Mouse (Mus musculus): Measurements from ENCODE around the gene Rangrf. TPM values are rescaled to one million over a fixed set of nuclear protein-coding genes. Genes with fewer than 3 reads are reported as not detected.

Rangrf gene
- total and polyA plus RNA-seq, 2 experiments from 2014 or later: 21.7 to 23.7 TPM

DNA sequence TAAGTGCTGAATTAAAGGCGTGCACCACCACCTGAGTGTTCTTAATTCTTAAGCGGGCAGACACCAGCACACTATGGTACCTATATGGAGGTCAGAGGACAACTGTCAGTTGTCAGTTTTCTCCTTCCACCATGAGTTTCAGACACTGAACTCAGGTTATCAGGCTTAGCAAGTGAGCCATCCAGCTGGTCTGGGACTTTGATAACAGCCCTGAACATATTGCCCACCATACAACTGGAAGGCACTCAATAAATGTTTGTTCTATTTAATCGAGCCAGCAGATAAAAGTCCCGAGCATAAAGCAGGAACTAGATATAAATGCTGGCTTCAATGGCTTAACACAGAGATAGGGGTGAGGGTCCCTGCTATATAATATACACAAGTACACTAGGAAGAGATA is 22.1 kb upstream of the Rangrf start:
- WGBS: 96% methylated on average over 4 of the region's 4 CpGs
- ATAC-seq (no peak), DNase-seq (no peak)
- H3K9me3 ChIP-seq (ENCODE audit: low read length): no peaks in the 10 kb centered on the region
- no peak for TF ChIP-seq CTCF (IDR thresholded peaks at IDR 0.05; ENCODE audit: low read depth)
- no peak overlapping the region for H3K4me3 ChIP-seq (ENCODE audit: low read depth, low read length)
- H3K4me2 ChIP-seq (ENCODE audit: low read depth): no peak overlapping the region
- peaks cover 92% of the 10 kb centered on the region for H3K36me3 ChIP-seq (ENCODE audit: insufficient read depth)
- H3K4me1 ChIP-seq (ENCODE audit: insufficient read depth): no peaks in the 10 kb centered on the region
- H3K27me3 ChIP-seq (ENCODE audit: insufficient read depth, low read length): no peaks in the 10 kb centered on the region
- H3K27ac ChIP-seq (ENCODE audit: low read depth, low read length): no peak overlapping the region
- H3K9ac ChIP-seq: no peak overlapping the region

DNA sequence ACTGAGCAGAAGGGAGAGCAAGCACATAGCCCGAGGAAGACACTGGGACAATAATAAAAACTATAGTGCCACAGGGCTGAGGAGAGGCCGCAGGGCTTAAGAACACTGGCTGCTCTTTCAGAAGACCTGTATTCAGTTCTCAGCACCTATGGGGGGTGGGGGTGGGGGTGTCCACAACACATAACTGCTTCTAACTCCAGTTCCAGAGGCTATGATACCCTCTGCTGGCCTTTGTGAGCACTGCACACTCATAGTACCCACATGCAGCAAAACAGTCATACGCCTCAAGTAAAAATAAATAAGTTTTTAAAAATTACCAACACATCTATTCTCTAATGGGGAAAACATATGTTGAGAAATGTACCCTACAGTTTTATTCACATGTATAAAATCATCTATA is 19.4 kb upstream of the Rangrf start:
- H3K9ac ChIP-seq: no peak overlapping the region
- TF ChIP-seq CTCF (IDR thresholded peaks at IDR 0.05; ENCODE audit: low read depth): peak; percentile 41
- no peaks in the 10 kb centered on the region for H3K4me1 ChIP-seq (ENCODE audit: insufficient read depth)
- H3K36me3 ChIP-seq (ENCODE audit: insufficient read depth): peaks cover 91% of the 10 kb centered on the region
- WGBS: 93% methylated on average over 3 of the region's 3 CpGs
- ATAC-seq (no peak), DNase-seq (no peak)
- no peak overlapping the region for H3K27ac ChIP-seq (ENCODE audit: low read depth, low read length)
- H3K27me3 ChIP-seq (ENCODE audit: insufficient read depth, low read length): no peaks in the 10 kb centered on the region
- no peaks in the 10 kb centered on the region for H3K9me3 ChIP-seq (ENCODE audit: low read length)
- H3K4me2 ChIP-seq (ENCODE audit: low read depth): no peak overlapping the region
- no peak overlapping the region for H3K4me3 ChIP-seq (ENCODE audit: low read depth, low read length)

GRCm38 (mm10) chr11:68993122-68993521 is 18.1 kb upstream of the Rangrf start:
- no peak for DNase-seq
- no peak for ATAC-seq
- Histone ChIP-seq H3K27me3 (ENCODE audit: insufficient read depth, low read length) (no peaks in the 10 kb centered on the region), H3K4me2 (ENCODE audit: low read depth) (no peak overlapping the region), H3K27ac (ENCODE audit: low read depth, low read length) (no peak overlapping the region), H3K9ac (no peak overlapping the region), H3K4me3 (ENCODE audit: low read depth, low read length) (no peak overlapping the region), H3K36me3 (ENCODE audit: insufficient read depth) (peaks cover 89% of the 10 kb centered on the region), H3K9me3 (ENCODE audit: low read length) (no peaks in the 10 kb centered on the region), H3K4me1 (ENCODE audit: insufficient read depth) (no peaks in the 10 kb centered on the region)
- WGBS: 86% methylated on average over 7 of the region's 7 CpGs
- TF ChIP-seq CTCF (IDR thresholded peaks at IDR 0.05; ENCODE audit: low read depth): no peak

- TF ChIP-seq CTCF (IDR thresholded peaks at IDR 0.05; ENCODE audit: low read depth): no peak
- WGBS: 92% methylated on average over 17 of the region's 17 CpGs
- Histone ChIP-seq H3K27ac (ENCODE audit: low read depth, low read length) (no peak overlapping the region), H3K4me2 (ENCODE audit: low read depth) (no peak overlapping the region), H3K36me3 (ENCODE audit: insufficient read depth) (peaks cover 59% of the 10 kb centered on the region), H3K9me3 (ENCODE audit: low read length) (no peaks in the 10 kb centered on the region), H3K4me3 (ENCODE audit: low read depth, low read length) (no peak overlapping the region), H3K9ac (no peak overlapping the region), H3K4me1 (ENCODE audit: insufficient read depth) (no peaks in the 10 kb centered on the region), H3K27me3 (ENCODE audit: insufficient read depth, low read length) (no peaks in the 10 kb centered on the region)
- ATAC-seq: no peak
- no peak for DNase-seq
Observed at GRCm38 (mm10) chr11:68988341-68988740, 13.4 kb upstream of the Rangrf start.

DNA sequence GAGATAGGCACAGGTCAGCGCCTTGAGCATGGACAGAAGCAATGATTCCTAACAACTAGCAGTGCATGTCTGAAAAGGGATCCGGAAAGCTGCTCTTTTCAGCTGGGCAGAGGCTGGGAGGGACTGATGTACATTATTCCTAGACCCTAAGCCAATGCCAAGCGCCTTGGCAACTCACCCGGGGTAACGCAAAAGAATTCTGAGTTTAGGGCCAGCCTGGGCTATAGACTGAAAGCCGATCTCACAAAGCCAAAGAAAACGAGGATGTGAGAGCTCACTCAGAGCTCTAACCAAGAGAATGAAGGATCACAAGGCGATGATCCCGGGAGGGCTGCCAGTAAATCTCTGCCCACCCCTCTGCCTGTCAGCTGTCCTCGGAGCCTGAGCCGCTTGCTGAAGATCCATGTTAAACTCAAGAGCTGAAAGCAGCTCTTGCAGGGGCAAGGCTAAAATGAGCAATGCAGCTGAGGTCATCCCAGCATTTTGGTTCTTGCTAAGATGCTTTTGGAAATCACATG is 12.4 kb upstream of the Rangrf start:
- no peak for DNase-seq
- no peaks in the 10 kb centered on the region for H3K4me1 ChIP-seq (ENCODE audit: insufficient read depth)
- no peak for TF ChIP-seq CTCF (IDR thresholded peaks at IDR 0.05; ENCODE audit: low read depth)
- H3K27me3 ChIP-seq (ENCODE audit: insufficient read depth, low read length): no peaks in the 10 kb centered on the region
- H3K27ac ChIP-seq (ENCODE audit: low read depth, low read length): no peak overlapping the region
- H3K4me3 ChIP-seq (ENCODE audit: low read depth, low read length): no peak overlapping the region
- no peak for ATAC-seq
- 76% methylated on average over 11 of the region's 11 CpGs for WGBS
- peaks cover 50% of the 10 kb centered on the region for H3K36me3 ChIP-seq (ENCODE audit: insufficient read depth)
- H3K9me3 ChIP-seq (ENCODE audit: low read length): no peaks in the 10 kb centered on the region
- no peak overlapping the region for H3K4me2 ChIP-seq (ENCODE audit: low read depth)
- H3K9ac ChIP-seq: no peak overlapping the region

- ATAC-seq (peak; percentile 50), DNase-seq (peak; percentile 81)
- Histone ChIP-seq H3K4me1 (ENCODE audit: insufficient read depth) (no peaks in the 10 kb centered on the region), H3K27me3 (ENCODE audit: insufficient read depth, low read length) (no peaks in the 10 kb centered on the region), H3K27ac (ENCODE audit: low read depth, low read length) (no peak overlapping the region), H3K4me3 (ENCODE audit: low read depth, low read length) (no peak overlapping the region), H3K36me3 (ENCODE audit: insufficient read depth) (peaks cover 10% of the 10 kb centered on the region), H3K9ac (0 out of 2 replicates have a peak overlapping the region, but pooled peaks have one; percentile 1), H3K4me2 (ENCODE audit: low read depth) (no peak overlapping the region), H3K9me3 (ENCODE audit: low read length) (no peaks in the 10 kb centered on the region)
- 26% methylated on average over 4 of the region's 4 CpGs for WGBS
- peak; percentile 88 for TF ChIP-seq CTCF (IDR thresholded peaks at IDR 0.05; ENCODE audit: low read depth)
Observed at GRCm38 (mm10) chr11:68982639-68983369, 7.8 kb upstream of the Rangrf start.

DNA sequence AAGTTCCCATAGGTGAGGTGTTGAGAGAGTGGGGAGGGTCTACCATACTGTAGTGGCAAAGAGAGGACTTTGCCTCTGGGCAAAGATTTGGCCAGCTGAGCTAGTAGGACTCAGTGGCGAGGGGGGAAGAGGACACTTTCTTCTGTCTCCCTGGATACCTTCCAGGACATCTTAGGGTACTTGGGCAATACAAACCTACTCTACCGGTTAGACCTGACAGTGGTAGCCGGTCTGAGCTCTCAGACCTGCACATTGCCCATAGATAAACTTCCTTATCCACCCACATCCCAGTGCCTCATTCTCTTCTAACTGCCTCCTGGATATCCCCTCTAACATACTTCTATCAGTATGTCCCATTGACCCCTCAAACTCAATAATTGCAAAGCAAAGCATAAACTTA is 5.9 kb upstream of the Rangrf start:
- Histone ChIP-seq H3K4me2 (ENCODE audit: low read depth) (no peak overlapping the region), H3K27ac (ENCODE audit: low read depth, low read length) (no peak overlapping the region), H3K4me1 (ENCODE audit: insufficient read depth) (no peaks in the 10 kb centered on the region), H3K9ac (no peak overlapping the region), H3K27me3 (ENCODE audit: insufficient read depth, low read length) (no peaks in the 10 kb centered on the region), H3K36me3 (ENCODE audit: insufficient read depth) (no peaks in the 10 kb centered on the region), H3K4me3 (ENCODE audit: low read depth, low read length) (no peak overlapping the region), H3K9me3 (ENCODE audit: low read length) (no peaks in the 10 kb centered on the region)
- WGBS: 74% methylated on average over 3 of the region's 3 CpGs
- no peak for ATAC-seq
- no peak for TF ChIP-seq CTCF (IDR thresholded peaks at IDR 0.05; ENCODE audit: low read depth)
- no peak for DNase-seq

All from forebrain, postnatal 0 days (tissue).